Mouse (Mus musculus): ENCODE data around the gene C5ar1.
"Not testable (repeated sequence)": the region's sequence is repeated elsewhere in the genome, so short reads cannot be mapped to it uniquely, and the experiment has no call there.

Gene C5ar1

DNA sequence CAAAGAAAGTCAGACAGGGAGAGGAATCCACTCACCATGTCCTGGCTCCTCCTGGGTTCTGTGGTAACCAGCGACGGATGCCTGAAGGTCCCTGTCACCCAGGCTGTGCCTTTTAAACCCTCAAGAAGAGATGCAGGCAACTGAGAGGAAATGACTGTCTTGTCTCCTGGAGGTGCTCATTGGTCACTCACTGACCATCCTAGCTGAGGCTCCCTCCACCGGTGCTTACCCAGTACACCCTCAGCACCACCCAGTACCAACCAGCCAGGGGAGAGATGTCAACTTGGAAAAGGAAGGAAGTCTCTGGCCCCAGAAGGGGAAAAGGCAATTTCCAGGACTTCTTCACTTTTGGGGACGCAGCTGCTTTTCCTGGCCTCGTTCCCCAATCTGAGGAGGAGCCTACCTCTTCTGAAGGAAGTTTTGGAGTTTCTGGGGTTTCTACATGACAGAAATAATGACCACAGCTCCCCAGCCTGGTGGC, at the start of gene C5ar1:
Gene C5ar1, minus strand, starts transcription at position 431 of the 481 bp plus-strand sequence.
- no peak for DNase-seq (ENCODE audit: low spot score)

DNA sequence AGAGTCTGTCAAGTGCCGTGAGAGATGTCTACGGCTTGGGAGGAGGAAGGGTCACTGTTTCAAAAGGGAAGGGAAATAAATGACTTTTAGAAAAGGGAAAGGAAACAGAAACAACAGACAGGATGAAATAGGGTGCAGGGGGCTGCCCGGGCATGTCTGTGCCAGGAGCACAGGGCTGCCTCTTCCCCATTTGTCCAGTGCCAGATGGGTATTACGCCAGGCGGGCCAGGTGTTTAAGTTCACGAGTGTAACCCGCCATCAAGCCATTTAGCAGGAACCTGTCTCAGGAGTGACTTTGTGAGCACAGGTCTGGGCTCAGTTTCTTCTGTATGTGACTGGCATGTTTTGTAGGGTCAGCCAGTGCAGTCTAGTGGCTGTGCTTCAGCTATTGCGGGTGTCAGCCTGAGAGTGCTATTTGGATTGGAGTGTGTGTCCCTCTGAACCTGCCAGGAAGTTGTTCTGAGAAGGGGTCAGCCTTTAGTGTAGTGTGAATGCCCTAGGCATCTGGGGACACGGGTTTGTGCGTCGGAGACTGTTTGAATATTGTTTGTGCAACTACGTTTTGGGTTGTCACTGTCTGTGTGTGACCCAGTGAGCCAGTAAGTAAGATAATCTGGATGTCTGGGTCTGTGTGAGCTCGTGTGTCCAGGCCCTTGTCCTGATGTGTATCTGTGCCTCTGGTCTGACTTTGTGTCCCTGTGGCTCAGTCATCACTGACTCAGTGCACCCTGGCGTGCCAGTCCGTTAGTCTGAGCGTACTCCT, 49.4 kb upstream of the C5ar1 start:
- no peak for DNase-seq (ENCODE audit: low spot score)

DNA sequence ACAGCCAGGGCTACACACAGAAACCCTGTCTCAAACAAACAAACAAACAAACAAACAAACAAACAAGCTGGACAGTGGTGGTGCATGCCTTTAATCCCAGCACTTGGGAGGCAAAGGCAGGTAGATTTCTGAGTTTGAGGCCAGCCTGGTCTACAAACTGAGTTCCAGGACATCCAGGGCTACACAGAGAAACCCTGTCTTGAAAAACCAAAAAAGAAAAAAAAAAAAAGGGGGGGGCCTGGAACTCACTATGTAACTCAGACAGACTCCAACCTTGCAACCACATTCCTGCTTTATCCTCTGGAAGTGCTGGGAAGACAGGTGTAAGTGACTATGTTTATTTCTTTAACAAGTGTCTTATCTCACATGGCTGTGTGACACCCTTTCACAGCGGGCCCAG, 48.8 kb upstream of the C5ar1 start, which contains the start of gene Bbc3:
Gene Bbc3, plus strand, starts transcription at position 301 of the 400 bp plus-strand sequence.
- DNase-seq (ENCODE audit: low spot score) = not testable (repeated sequence)

DNA sequence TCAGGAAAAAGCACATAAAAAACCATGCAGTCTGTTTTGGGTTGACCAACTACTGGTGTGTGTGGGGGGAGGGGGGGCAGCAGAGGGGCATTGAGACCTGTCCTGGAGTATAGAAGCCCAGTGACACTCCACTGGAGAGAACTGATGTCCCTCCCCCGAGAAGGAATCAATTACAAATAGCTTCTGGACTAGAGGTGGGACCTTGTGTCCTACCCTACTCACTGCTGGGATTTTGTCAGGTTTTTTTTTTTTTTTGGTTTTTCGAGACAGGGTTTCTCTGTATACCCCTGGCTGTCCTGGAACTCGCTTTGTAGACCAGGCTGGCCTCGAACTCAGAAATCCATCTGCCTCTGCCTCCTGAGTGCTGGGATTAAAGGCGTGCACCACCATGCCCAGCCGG, 47.8 kb upstream of the C5ar1 start:
- not testable (repeated sequence) for DNase-seq (ENCODE audit: low spot score)

DNA sequence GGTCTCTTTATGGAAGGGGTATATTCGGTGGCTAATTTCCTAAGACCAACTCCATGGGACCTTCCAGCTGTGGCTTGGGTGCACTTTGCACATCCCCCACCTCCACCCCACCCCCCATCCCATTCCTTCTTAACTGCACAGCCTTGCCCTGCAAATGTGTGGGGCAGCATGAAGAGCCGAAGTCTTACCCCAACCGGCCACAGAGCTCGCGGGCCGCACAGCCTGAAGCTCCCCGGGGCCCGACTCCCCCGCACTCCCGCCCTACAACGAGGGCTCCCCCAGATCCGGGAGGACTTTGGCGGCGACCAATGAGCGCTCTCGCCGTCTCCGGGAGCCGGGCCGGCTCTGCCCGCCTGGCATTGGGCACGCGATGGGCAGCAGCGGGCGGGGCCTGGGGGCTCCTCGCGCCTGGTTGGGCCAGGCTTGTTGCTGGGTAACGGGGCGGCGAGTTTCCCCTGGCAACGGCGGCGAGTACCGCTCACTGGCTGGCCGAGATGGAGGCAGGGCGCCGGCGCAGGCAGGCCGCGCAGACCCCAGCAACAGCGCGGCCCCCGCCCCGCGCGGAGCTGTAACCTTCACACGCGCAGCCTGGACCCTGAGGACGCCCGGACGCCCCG, 40.2 kb upstream of the C5ar1 start:
- peak; percentile 91 for DNase-seq (ENCODE audit: low spot score)

DNA sequence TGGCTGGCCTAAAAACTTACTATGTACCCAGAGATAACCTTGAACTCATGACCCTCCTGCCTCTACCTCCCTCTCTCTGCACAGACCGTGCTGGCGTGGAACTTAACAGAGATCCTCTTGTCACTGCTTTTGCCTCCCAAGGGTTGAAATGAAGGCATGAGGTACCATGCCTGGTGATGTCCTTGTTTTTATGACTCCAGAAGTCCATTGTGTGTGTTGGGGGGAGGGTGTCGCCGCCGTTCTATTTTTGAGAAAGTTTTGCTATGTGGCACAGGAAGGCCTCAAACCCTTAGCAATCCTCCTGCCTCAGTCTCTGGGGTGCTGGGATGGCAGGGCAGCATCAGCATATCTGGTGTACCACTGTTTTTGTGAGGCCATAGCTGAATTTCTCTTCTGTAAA, 39.6 kb upstream of the C5ar1 start:
- DNase-seq (ENCODE audit: low spot score) = no peak

DNA sequence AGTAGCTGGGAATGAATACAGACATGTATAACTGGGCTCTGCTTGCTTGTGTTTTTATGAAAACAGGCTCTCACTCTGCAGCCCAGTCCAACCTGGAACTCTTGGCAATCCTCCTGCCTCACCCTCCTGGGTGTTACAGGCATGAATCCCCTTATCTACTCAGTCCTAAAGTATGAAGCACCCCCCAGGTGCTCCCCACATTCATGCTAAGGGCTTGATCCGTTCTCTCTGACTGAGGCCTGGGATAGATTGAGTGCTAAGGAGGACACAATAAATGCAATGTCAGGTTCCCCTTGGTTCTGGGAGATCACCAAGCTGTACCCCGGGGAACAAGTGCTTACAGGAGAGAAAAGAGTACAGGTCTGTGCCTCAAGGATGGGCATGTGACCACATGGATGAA, 38.3 kb upstream of the C5ar1 start:
- DNase-seq (ENCODE audit: low spot score) = no peak

DNA sequence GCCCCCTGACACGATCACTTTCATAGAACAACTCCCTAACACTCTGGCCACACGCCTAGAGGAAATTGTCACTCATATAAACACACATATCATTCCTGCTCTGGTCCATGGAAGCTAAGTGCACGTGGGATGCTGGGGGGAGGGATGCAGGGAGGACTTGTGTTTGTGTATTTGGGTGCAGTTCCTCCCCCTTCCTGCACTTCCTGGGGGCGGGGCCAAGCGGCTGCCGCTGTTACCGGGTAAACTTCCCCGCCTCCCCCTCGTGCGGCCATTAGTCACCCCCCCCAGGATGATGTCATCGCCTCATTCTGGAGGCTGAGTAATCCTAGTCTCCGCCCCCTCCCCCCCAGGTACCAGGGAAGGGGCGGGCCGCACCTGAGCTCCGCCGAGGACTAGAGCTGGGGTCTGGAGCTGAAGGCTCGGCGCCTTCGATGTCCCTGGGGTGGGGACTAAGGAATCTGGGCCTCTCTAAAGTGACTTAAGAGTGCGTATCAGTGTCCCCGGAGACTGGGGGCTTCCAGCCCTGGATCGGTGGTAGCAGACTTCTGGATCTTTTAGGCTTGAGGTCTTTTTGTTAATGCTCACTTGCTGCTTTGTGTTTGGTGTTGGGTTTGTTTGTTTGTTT, 37.5 kb upstream of the C5ar1 start:
- DNase-seq (ENCODE audit: low spot score) = peak; percentile 94

DNA sequence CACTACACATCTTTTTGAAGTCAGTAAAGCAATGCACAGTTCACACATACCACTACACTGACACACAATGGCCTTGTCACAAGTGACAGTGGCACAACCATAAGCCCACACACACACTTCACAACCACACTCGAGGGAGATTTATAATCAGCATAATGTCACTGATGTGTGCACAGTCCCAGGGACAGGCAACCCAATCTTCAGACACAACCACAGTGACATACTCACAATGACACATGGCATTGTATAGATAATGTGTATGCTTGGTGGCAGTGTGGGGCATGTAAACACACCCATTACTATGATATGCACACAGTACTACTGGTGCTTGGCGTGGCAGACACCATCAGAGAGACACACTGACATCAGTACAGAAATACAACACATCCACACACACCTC, 36.8 kb upstream of the C5ar1 start:
- DNase-seq (ENCODE audit: low spot score) = no peak

DNA sequence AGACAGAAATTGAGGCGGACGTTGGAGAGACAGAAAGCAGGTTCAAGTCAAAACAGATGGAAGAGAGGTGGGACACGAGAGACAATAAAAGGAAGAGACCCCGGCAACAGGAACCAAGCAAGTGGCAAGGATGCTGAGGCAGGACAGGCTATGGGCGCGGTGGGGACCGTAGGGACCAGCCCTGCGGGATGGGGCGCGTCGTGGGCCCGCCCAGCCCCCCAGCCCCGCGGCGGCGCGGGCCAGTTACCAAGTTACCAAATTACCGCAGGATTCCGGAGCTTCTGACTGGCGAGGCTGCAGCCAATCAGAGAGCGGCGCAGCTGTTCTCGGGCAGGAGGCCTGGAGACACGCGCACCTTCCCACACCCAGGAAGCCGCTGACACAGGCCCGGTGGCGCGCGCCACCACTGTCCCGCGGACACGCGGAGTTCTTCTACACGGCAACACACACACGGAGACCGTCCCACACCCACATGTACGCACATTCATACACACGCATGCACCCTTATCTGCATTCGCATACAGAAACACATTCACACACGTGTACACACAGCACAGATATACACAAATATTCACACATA, 36.1 kb upstream of the C5ar1 start:
- peak; percentile 76 for DNase-seq (ENCODE audit: low spot score)

DNA sequence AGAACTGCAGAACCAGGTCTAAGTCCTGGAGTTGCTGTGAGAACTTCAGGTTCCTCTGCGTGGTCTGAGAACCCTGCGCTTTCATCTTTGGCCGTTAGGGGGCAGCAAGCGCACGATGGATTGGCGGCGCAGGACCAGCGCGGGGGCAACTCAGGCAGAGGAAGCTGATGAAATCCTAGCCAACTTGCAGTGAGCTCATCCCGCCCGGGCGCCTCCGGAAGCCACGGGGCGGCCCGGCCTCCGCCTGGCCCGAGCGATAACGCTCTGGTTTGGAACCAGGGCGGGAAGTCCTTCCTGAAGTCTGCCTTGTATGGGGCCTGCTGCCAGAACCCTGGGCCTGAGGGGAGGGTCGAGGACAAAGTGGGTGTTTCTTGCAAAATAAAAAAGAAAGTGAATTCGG, 35.5 kb upstream of the C5ar1 start:
- DNase-seq (ENCODE audit: low spot score) = peak; percentile 95

DNA sequence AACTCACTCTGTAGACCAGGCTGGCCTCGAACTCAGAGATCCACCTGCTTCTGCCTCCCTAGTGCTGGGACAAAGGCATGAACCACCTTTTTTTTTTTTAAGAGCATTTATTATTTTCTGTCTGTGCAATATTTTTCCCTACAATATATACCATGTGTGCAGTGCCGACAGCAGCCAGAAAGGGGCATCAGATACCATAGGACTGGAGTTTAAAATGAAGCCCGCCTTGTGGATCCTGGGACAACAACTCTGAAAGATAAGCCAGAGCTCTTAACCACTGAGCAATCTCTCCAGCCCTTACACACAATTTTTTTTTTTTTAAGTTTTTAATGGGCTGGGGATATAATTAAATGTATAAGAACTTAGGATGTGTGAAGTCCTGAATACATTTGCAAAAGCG, 35.0 kb upstream of the C5ar1 start:
- DNase-seq (ENCODE audit: low spot score) = no peak

DNA sequence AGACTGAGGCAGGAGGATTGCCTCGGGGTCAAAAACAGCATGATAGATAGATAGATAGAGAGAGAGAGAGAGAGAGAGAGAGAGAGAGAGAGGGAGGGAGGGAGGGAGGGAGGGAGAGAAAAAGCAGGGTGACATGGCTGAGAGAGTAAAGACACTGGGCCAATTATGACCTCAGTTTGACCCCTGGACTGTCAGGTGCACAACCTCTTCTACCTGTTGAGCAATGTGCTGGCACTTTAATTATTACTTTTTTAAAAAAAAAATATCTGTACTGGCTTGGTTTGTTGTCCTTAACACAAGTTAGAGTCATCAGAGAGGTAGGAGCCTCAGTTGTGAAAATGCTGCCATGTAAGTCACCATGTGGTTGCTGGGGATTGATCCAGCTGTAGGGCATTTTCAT, 28.5 kb upstream of the C5ar1 start:
- no peak for DNase-seq (ENCODE audit: low spot score)

DNA sequence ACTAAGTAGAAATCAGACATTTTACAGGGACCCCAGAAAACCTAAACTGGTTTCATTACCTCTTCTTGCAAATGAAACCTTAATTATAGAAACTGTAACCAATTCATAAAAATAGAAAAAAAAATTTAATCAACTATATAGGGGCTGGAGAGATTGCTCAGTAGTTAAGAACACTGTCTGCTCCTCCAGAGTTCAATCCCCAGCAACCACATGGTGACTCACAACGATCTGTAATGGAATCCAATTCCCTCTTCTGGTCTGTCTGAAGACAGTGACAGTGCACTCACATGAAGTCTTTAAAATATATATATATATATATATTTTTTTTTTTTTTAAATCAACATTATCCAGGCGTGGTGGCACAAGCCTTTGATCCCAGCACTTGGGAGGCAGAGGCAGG, 27.7 kb upstream of the C5ar1 start:
- no peak for DNase-seq (ENCODE audit: low spot score)

DNA sequence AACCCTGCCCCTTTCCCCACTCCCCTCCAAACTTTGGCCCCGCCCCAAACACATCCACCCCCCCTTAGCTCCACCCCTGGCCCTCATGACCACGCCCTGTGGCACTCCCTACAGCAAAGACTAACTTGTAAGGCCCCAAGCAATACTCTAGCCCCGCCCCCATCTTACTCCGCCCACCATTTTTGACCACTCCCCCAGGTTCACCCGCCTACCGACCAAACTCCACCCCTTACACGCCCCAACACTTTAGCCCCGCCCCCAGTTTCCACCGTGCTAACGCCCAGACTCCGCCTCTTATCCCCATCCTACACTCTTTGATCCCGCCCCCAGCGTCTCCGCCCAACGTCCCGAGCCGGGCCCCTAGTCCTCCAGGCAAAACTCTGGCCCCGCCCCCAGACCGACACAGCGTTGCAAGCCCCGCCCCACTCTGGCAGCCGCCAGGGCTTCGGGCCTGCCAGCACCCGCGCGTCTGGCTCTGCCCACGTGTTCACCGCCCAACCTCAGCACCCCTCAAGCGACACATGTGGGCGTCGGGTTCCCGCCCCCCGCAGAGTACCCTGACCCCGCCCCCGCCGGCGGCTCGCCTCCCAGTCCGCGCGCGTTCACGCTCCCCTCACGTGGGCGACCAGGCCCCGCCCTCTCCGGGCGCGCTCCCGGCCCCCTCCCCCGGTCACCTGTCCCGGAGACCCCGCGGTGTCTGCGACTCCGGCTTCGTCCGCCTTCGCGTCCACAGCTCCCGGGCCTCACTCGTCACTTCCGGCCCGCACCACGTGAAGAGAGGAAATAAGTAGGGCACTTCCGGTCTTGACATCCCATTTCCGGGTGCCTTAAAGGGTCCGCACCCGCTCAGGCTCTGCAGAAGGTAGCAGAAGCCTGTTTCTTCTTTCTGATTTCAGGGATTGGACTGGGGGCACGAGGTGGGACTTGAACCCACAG, 27.0 kb upstream of the C5ar1 start, which contains the start of gene Ccdc9:
Gene Ccdc9, minus strand, starts transcription at position 770 of the 936 bp plus-strand sequence.
- DNase-seq (ENCODE audit: low spot score) = peak; percentile 100

DNA sequence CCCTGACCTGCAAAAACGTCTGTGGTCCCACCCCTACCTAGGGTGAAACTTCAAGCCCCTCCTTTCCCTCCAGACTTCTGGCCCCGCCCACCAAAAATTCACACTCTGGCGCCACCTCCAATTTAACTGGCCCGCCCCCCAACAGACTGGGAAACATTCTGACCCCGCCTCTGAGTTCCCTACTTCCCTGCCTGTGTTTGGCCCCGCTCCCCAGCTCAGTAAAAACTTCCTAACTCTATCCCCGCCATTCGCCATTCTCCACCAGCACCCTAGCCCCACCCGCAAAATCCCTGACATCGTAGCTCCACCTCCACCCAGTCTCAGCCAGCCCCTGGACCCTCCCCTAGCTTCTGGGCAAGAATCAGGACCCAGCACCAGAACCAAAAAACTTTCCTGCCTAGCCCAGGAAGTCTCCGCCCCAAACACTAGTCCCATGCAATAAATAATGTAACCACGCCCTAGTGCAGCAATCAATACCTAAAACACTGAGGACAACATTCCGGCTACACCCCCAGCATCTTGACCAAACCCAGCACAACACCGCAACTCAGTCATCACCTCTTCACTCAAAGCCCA, 26.2 kb upstream of the C5ar1 start:
- peak; percentile 92 for DNase-seq (ENCODE audit: low spot score)

DNA sequence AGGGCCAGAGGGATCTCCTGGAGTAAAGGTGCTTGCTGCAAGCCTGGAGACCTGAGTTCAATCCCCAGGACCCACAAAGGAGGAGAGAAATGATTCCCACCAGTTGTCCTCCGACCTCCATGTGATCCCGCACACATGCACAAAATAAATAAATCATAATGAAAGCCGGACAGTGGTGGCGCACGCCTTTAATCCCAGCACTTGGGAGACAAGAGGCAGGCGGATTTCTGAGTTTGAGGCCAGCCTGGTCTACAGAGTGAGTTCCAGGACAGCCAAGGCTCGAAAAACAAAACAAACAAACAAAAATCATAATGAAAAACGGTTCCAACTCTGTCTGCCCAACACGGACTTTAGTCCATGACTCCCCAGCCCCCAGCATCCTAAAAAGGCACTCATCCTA, 25.6 kb upstream of the C5ar1 start:
- no peak for DNase-seq (ENCODE audit: low spot score)

DNA sequence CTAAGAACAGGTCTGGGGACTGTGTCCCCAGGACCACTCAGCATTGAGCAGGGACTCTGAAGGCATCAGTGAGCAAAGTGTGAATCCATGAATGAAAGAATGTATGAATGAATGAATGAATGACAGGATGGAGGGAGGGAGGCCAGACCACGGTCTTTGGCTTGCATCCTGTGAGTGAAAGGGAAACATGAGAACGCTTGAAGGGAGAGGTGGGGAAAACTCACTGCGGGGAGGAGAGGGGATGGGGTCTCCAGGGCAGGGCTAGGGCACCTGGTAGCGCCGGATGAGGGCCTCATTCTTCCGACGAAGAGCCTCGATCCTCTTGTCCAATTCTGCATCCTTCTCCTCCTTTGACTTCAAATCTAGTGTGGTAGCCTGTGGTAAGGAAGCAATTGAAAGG, 24.7 kb upstream of the C5ar1 start:
- DNase-seq (ENCODE audit: low spot score) = no peak

DNA sequence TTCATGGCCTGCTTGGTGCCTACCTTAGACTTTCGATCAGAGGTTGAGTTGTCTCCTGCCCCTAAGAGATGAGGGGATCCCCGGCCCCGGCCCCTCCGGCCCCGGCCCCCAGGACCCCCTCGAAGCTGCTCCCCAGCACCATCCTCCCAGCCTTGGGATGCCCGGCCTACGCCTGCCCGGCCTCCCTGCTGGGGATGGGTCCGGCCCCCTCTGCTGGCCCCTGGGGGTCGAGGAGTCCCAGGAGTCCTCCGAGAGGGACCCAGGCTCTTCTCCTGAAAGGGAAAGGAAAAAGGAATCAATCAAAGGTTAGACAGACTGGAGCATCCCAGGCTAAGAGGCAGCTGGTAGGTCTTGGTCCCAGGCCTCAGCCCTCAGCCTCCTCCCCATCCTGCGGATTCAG, 23.0 kb upstream of the C5ar1 start:
- DNase-seq (ENCODE audit: low spot score) = no peak

DNA sequence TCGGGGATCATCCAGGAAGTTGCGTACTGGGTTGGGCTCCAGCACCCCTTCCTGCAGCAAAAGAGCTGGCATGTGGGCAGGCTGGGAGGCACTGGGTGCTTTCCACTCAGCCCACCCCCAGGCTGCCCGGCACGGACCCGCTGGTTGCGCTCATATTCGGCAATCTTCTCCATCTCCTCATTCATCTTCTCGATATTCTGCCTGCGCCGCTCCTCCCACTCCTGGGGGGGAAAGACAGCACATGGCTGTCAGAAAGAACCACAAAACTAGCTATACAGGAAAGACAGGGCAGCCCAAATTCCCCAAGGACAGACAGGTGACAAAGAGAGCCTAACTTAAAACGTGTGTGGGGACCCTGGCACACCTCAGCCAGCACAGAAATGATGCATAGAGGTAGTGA, 21.4 kb upstream of the C5ar1 start:
- DNase-seq (ENCODE audit: low spot score) = peak; percentile 45

Data from testis, postnatal 10 days (tissue).